8 mouse cellular contexts compared by ENCODE assay signal in genomic region chr11:29824474-29825270, GRCm38 (mm10). TPM values are rescaled to one million over a fixed set of nuclear protein-coding genes. Genes with fewer than 3 reads are reported as not detected.
DNase-seq lines count a peak whose midpoint lies in the region; ATAC-seq lines count a peak whose summit lies in the region.
"Not testable (repeated sequence)": the region's sequence is repeated elsewhere in the genome, so short reads cannot be mapped to it uniquely, and the experiment has no call there.
"Had no signal": no experiment of that assay in that cellular context is flagged by ENCODE, and none has a peak within 500 bp of the region (broad histone marks: within the 10 kb centered on the region; RNA-seq: fewer than 3 reads in every experiment).

No protein-coding gene starts in this region.

- 22% methylated on average over 60 of the region's 62 CpGs for WGBS in forebrain, embryonic 16.5 days
- 9% methylated on average over 57 of the region's 62 CpGs for WGBS in heart, embryonic 16.5 days
- 18% methylated on average over 44 of the region's 62 CpGs for WGBS in kidney, embryonic 14.5 days
- 7% methylated on average over 62 of the region's 62 CpGs for WGBS in liver, embryonic 12.5 days (ENCODE audit: insufficient replicate concordance)
- 20% methylated on average over 62 of the region's 62 CpGs for WGBS in neural tube, embryonic 15.5 days

- ATAC-seq in forebrain, embryonic 16.5 days: peak; percentile 60
- ATAC-seq in heart, embryonic 16.5 days (replicated peaks; ENCODE audit: extremely low read depth, insufficient read depth, low FRiP score): peak; percentile 24; the same call in 1 of the 2 replicates
- ATAC-seq in kidney, embryonic 14.5 days (ENCODE audit: low FRiP score, low TSS enrichment): peak; percentile 82
- peak; percentile 22; the same call in 1 of the 2 replicates for ATAC-seq in liver, embryonic 12.5 days
- ATAC-seq in megakaryocyte-erythroid progenitor cell, adult 5-6 weeks (replicated peaks; ENCODE audit: low FRiP score, low TSS enrichment, poor library complexity, severe bottlenecking): peak; percentile 39
- peak; percentile 68 for ATAC-seq in neural tube, embryonic 15.5 days (ENCODE audit: low FRiP score)

- not testable (repeated sequence) for H3K9ac ChIP-seq in forebrain, embryonic 16.5 days (replicated peaks; ENCODE audit: low read depth, low read length); kidney, embryonic 14.5 days (ENCODE audit: low read depth, low read length); liver, embryonic 12.5 days; neural tube, embryonic 15.5 days (replicated peaks)
- peak overlapping the region; percentile 49 for H3K9ac ChIP-seq in heart, embryonic 16.5 days (ENCODE audit: low read length)

- H3K4me2 ChIP-seq in forebrain, embryonic 16.5 days (ENCODE audit: low read length): peak overlapping the region; percentile 31
- H3K4me2 ChIP-seq in heart, embryonic 16.5 days (ENCODE audit: low read depth, low read length): peak overlapping the region; percentile 71
- H3K4me2 ChIP-seq in kidney, embryonic 14.5 days (replicated peaks; ENCODE audit: low read depth, low read length): peak overlapping the region; percentile 38
- peak overlapping the region; percentile 58 for H3K4me2 ChIP-seq in liver, embryonic 12.5 days
- H3K4me2 ChIP-seq in neural tube, embryonic 15.5 days: peak overlapping the region; percentile 41

- H3K36me3 ChIP-seq in forebrain, embryonic 16.5 days (ENCODE audit: control insufficient read depth, insufficient read depth); heart, embryonic 16.5 days (ENCODE audit: control insufficient read depth, insufficient read depth); kidney, embryonic 14.5 days (ENCODE audit: control insufficient read depth, insufficient read depth, low read length); liver, embryonic 12.5 days; neural tube, embryonic 15.5 days: not testable (repeated sequence)

- H3K9me3 ChIP-seq in forebrain, embryonic 16.5 days (ENCODE audit: control insufficient read depth, low read length); heart, embryonic 16.5 days (replicated peaks; ENCODE audit: control insufficient read depth, low read length); kidney, embryonic 14.5 days (ENCODE audit: control insufficient read depth, low read length); liver, embryonic 12.5 days (replicated peaks); neural tube, embryonic 15.5 days (replicated peaks): not testable (repeated sequence)

- peak; percentile 7 for DNase-seq in embryo, embryonic 9.5 days (ENCODE audit: extremely low spot score)

- peak overlapping the region; percentile 20 for H3K4me3 ChIP-seq in forebrain, embryonic 16.5 days (replicated peaks; ENCODE audit: low read length)
- peak overlapping the region; percentile 44 for H3K4me3 ChIP-seq in heart, embryonic 16.5 days (ENCODE audit: low read length)
- H3K4me3 ChIP-seq in kidney, embryonic 14.5 days (ENCODE audit: low read length): peak overlapping the region; percentile 17; the same call in 1 of the 2 replicates
- H3K4me3 ChIP-seq in liver, embryonic 12.5 days: peak overlapping the region; percentile 21
- H3K4me3 ChIP-seq in neural tube, embryonic 15.5 days (replicated peaks): peak overlapping the region; percentile 12; the same call in 1 of the 2 replicates

- H3K27ac ChIP-seq in forebrain, embryonic 16.5 days (ENCODE audit: low read length); heart, embryonic 16.5 days (ENCODE audit: low read length); kidney, embryonic 14.5 days (ENCODE audit: low read depth, low read length); liver, embryonic 12.5 days; neural tube, embryonic 15.5 days (replicated peaks): not testable (repeated sequence)

- H3K4me1 ChIP-seq in forebrain, embryonic 16.5 days (replicated peaks; ENCODE audit: control insufficient read depth, insufficient read depth, low read length); heart, embryonic 16.5 days (ENCODE audit: control insufficient read depth, insufficient read depth, low read length); kidney, embryonic 14.5 days (ENCODE audit: control insufficient read depth, insufficient read depth, low read length); liver, embryonic 12.5 days; neural tube, embryonic 15.5 days: not testable (repeated sequence)

- not testable (repeated sequence) for H3K27me3 ChIP-seq in forebrain, embryonic 16.5 days (replicated peaks; ENCODE audit: control insufficient read depth, insufficient read depth, low read length); heart, embryonic 16.5 days (ENCODE audit: control insufficient read depth, insufficient read depth, low read length)
- H3K27me3 ChIP-seq in kidney, embryonic 14.5 days (ENCODE audit: control insufficient read depth, insufficient read depth, low read length): peaks cover 11% of the 10 kb centered on the region
- H3K27me3 ChIP-seq in liver, embryonic 12.5 days (replicated peaks): peaks cover 49% of the 10 kb centered on the region
- peaks cover 13% of the 10 kb centered on the region for H3K27me3 ChIP-seq in neural tube, embryonic 15.5 days (replicated peaks)

RNA-seq across cellular contexts. Expression of gene 4931440F15Rik, which starts 0.8 kb away (rescaled TPM):
- 0.34 and 0.54 TPM in 2 replicates for polyA plus RNA-seq in forebrain, embryonic 16.5 days (2015; fragmentation: Nextera tagmentation; extraction: Ambion mirVana)
- 0.11 and 0.18 TPM in 2 replicates for polyA plus RNA-seq in heart, embryonic 16.5 days (2015; fragmentation: Nextera tagmentation; extraction: Ambion mirVana)
- polyA plus RNA-seq in kidney, embryonic 14.5 days (2014; fragmentation: Nextera tagmentation; extraction: Ambion mirVana): 0.06 and 0.08 TPM in 2 replicates
- polyA plus RNA-seq in liver, embryonic 12.5 days (2016; fragmentation: Nextera tagmentation; extraction: Ambion mirVana): 0.41 and 0.54 TPM in 2 replicates
- not detected in 2 replicates for total RNA-seq in megakaryocyte-erythroid progenitor cell, adult 5-6 weeks (2014; fragmentation: Nextera tagmentation)
- total RNA-seq in megakaryocyte-erythroid progenitor cell, adult 5-6 weeks (2017): not detected in 2 replicates
- 0.70 and 0.79 TPM in 2 replicates for polyA plus RNA-seq in neural tube, embryonic 15.5 days (2015; fragmentation: Nextera tagmentation; extraction: Ambion mirVana)
- polyA plus RNA-seq: G1E had no signal

Comparison
In these comparisons a context has a peak if more than half of its experiments do, and no peak if none do; other contexts are left out.
1. ATAC-seq: peak in every context shown above with its lines; median percentile 82 in kidney, embryonic 14.5 days; 68 in neural tube, embryonic 15.5 days; 60 in forebrain, embryonic 16.5 days; 39 in megakaryocyte-erythroid progenitor cell, adult 5-6 weeks; 24 in heart, embryonic 16.5 days; 22 in liver, embryonic 12.5 days.